Comparison of ENCODE assay signal across 10 mouse cellular contexts in the genomic region with DNA sequence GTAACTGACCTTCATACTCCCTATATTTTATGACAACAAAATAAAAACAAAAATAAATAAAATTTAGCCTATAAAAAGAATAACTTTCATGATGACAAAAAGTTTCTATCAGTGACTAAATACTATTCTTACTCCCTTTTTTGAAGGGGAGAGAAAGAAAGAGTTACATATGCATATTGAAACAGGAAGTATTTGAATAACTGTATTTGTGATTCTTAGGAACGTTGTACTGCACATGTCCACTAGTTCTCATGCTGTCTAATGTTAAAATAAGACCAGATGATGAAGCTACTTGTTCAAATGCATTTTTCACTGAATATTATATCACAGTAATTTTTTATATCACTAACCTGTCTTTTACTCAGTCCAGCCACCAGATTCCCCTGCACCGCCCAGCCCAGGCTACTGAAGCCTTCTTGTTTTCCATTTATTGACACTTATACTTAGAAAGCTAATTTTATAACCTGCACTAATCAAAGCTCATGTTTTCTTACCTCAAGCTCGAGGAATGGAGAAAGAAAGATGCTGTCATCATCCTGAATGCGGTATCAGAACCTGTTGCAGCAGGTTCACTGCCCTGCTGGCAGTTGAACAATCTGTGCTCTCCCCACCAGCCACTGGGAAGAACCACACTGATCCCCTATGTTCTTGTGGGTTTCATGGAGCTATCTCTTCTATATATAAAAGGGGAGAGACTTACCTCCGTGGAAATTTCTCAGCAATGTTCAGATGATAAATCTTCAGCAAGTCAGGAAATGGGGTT. TPM values are rescaled to one million over a fixed set of nuclear protein-coding genes. Genes with fewer than 3 reads are reported as not detected.
DNase-seq lines count a peak whose midpoint lies in the region; ATAC-seq and TF ChIP-seq lines count a peak whose summit lies in the region.
"Not testable (repeated sequence)": the region's sequence is repeated elsewhere in the genome, so short reads cannot be mapped to it uniquely, and the experiment has no call there.
"Had no signal": no experiment of that assay in that cellular context is flagged by ENCODE, and none has a peak within 500 bp of the region (broad histone marks: within the 10 kb centered on the region; RNA-seq: fewer than 3 reads in every experiment).

No protein-coding gene starts in this region.

- ATAC-seq in CD4-positive, CD25-positive, alpha-beta regulatory T cell, adult 4 months, result peak; percentile 53
- peak; percentile 62 for ATAC-seq in granulocyte monocyte progenitor cell, adult 5-6 weeks (replicated peaks; ENCODE audit: poor library complexity, severe bottlenecking)
- peak; percentile 46 to 57; a peak in 2 of 4 replicates for ATAC-seq in hematopoietic stem cell, adult 5-6 weeks (replicated peaks in 1 of 2; ENCODE audit: insufficient read depth in 1 of 2, low FRiP score in 2 of 2, low TSS enrichment in 1 of 2, low read depth in 1 of 2, poor library complexity in 2 of 2, severe bottlenecking in 2 of 2)
- peak; percentile 55 for ATAC-seq in megakaryocyte progenitor cell, adult 5-6 weeks (replicated peaks; ENCODE audit: poor library complexity)

- not testable (repeated sequence) for TF ChIP-seq POLR2A in liver, adult 2 months (IDR thresholded peaks at IDR 0.05; ENCODE audit: extremely low read depth, insufficient read depth, low read length); small intestine, adult 2 months (IDR thresholded peaks at IDR 0.05; ENCODE audit: low read depth, low read length)

- not testable (repeated sequence) for H3K4me1 ChIP-seq in brown adipose tissue, adult 24 weeks (ENCODE audit: control insufficient read depth, insufficient read depth, insufficient read length, low read length); liver, adult 2 months (ENCODE audit: control insufficient read depth, insufficient read depth, low read length); small intestine, adult 2 months (ENCODE audit: control insufficient read depth, insufficient read depth, insufficient read length, low read length)

- H3K9ac ChIP-seq in liver, adult 2 months (ENCODE audit: low read depth, low read length), result peak overlapping the region; percentile 61; the same call in 1 of the 2 replicates

- not testable (repeated sequence) for H3K27me3 ChIP-seq in liver, adult 2 months (ENCODE audit: control insufficient read depth, insufficient read depth, low read length); small intestine, adult 2 months (ENCODE audit: control insufficient read depth, insufficient read depth, low read length)

- not testable (repeated sequence) for H3K36me3 ChIP-seq in liver, adult 2 months (ENCODE audit: control insufficient read depth, insufficient read depth, low read length); small intestine, adult 2 months (ENCODE audit: control insufficient read depth, insufficient read depth, low read length)

- 58% methylated on average over 5 of the region's 5 CpGs for WGBS in liver, adult 2 months
- WGBS in small intestine, adult 2 months, result 50% methylated on average over 5 of the region's 5 CpGs

- not testable (repeated sequence) for DNase-seq in liver, adult 2 months (ENCODE audit: extremely low read depth, low read depth, low spot score)
- peak; percentile 26 for DNase-seq in thymus, postnatal 4 days

- not testable (repeated sequence) for H3K79me2 ChIP-seq in liver, adult 2 months (ENCODE audit: control insufficient read depth, insufficient read depth, low read length)

- not testable (repeated sequence) for TF ChIP-seq CTCF in liver, adult 2 months (IDR thresholded peaks at IDR 0.05; ENCODE audit: low read depth, low read length); small intestine, adult 2 months (IDR thresholded peaks at IDR 0.05; ENCODE audit: extremely low read depth, insufficient read length, insufficient replicate concordance, low read depth, low read length)

- H3K4me3 ChIP-seq in brown adipose tissue, adult 24 weeks (ENCODE audit: insufficient read depth, low read depth, low read length), result peak overlapping the region; percentile 57
- H3K4me3 ChIP-seq in liver, adult 2 months (ENCODE audit: insufficient read depth, low read depth, low read length), result peak overlapping the region; percentile 50
- peak overlapping the region; percentile 26; the same call in 1 of the 2 replicates for H3K4me3 ChIP-seq in small intestine, adult 2 months (ENCODE audit: low read depth, low read length)

- H3K27ac ChIP-seq in brown adipose tissue, adult 24 weeks (replicated peaks; ENCODE audit: low read depth, low read length), result peak overlapping the region; percentile 72
- H3K27ac ChIP-seq in liver, adult 2 months (replicated peaks; ENCODE audit: insufficient read depth, low read depth, low read length), result peak overlapping the region; percentile 35; the same call in 1 of the 2 replicates
- not testable (repeated sequence) for H3K27ac ChIP-seq in small intestine, adult 2 months (ENCODE audit: insufficient read depth, low read depth, low read length)

RNA-seq across cellular contexts. Expression of gene Ifi211, which starts 33.4 kb away (rescaled TPM):
- 1 to 10 TPM; 1.2 to 1.5 TPM for polyA plus RNA-seq in CD4-positive, CD25-positive, alpha-beta regulatory T cell, adult 4 months (2017; shearing (Covaris generic))
- polyA plus RNA-seq in brown adipose tissue, adult 24 weeks (2012; ENCODE audit: insufficient read depth, insufficient read length, missing spikeins), result 5.4 and 7.4 TPM in 2 replicates
- total RNA-seq in granulocyte monocyte progenitor cell, adult 5-6 weeks (2014; fragmentation: Nextera tagmentation), result 9.3 and 12.3 TPM in 2 replicates
- 13.2 and 16.0 TPM in 2 replicates for total RNA-seq in granulocyte monocyte progenitor cell, adult 5-6 weeks (2017)
- 4.3 TPM in 1 of 2 replicates, not detected in the other for total RNA-seq in hematopoietic stem cell, adult 5-6 weeks (2017)
- 2.2 and 3.9 TPM in 2 replicates for total RNA-seq in liver, adult 2 months (2014; rRNA removed)
- 0.14 and 0.27 TPM in 2 replicates for polyA plus RNA-seq in liver, adult 2 months (2012; rRNA removed)
- 6.8 and 13.6 TPM in 2 replicates for total RNA-seq in megakaryocyte progenitor cell, adult 5-6 weeks (2015)
- 13.6 and 14.5 TPM in 2 replicates for total RNA-seq in megakaryocyte progenitor cell, adult 5-6 weeks (2017)
- 0.06 and 0.15 TPM in 2 replicates for polyA plus RNA-seq in small intestine, adult 2 months (2012; rRNA removed)
- total RNA-seq: layer of hippocampus, postnatal 14 days had no signal
- polyA plus RNA-seq: neural tube, embryonic 14.5 days had no signal
